In genomic region chr1:36962379-36963176, GRCm38 (mm10) we compare ENCODE assay signal across 18 mouse cellular contexts.
"Had no signal": no experiment of that assay in that cellular context is flagged by ENCODE, and none has a peak within 500 bp of the region (broad histone marks: within the 10 kb centered on the region; RNA-seq: fewer than 3 reads in every experiment).

No protein-coding gene starts in this region.

- H3K27ac ChIP-seq: kidney, postnatal 0 days; layer of hippocampus, adult 2 months; left cerebral cortex, adult 2 months; liver, embryonic 13.5 days; midbrain, embryonic 12.5 days; neural tube, embryonic 12.5 days; neural tube, embryonic 15.5 days had no signal

- H3K4me3 ChIP-seq: layer of hippocampus, adult 2 months; left cerebral cortex, adult 2 months; liver, embryonic 13.5 days; midbrain, embryonic 12.5 days; neural tube, embryonic 12.5 days; neural tube, embryonic 15.5 days had no signal

- H3K27me3 ChIP-seq: liver, embryonic 13.5 days; midbrain, embryonic 12.5 days; neural tube, embryonic 12.5 days; neural tube, embryonic 15.5 days had no signal

- H3K36me3 ChIP-seq: liver, embryonic 13.5 days; midbrain, embryonic 12.5 days; neural tube, embryonic 12.5 days; neural tube, embryonic 15.5 days had no signal

- H3K9ac ChIP-seq: liver, embryonic 13.5 days; lung, embryonic 14.5 days; midbrain, embryonic 12.5 days; neural tube, embryonic 12.5 days; neural tube, embryonic 15.5 days had no signal

- H3K4me2 ChIP-seq: liver, embryonic 13.5 days; lung, embryonic 14.5 days; midbrain, embryonic 12.5 days; neural tube, embryonic 12.5 days; neural tube, embryonic 15.5 days had no signal

- H3K9me3 ChIP-seq: liver, embryonic 13.5 days; midbrain, embryonic 12.5 days; neural tube, embryonic 12.5 days; neural tube, embryonic 15.5 days had no signal

- H3K4me1 ChIP-seq: midbrain, embryonic 12.5 days; neural tube, embryonic 12.5 days; neural tube, embryonic 15.5 days had no signal

- ATAC-seq: lung, postnatal 0 days; midbrain, embryonic 16.5 days had no signal

- DNase-seq: kidney, adult 2 months; kidney, postnatal 25 days; layer of hippocampus, postnatal 36 days; liver, embryonic 13.5 days; lung, embryonic 14.5 days; right cerebral cortex, adult 18-20 months; right cerebral cortex, postnatal 14 days; right cerebral cortex, postnatal 4 days; thymus, adult 18-20 months; thymus, postnatal 36 days had no signal
